Mouse (Mus musculus): Measurements from ENCODE around the gene Mepce. TPM values are rescaled to one million over a fixed set of nuclear protein-coding genes. Genes with fewer than 3 reads are reported as not detected.

Mepce gene
- total and polyA plus RNA-seq, 2 experiments from 2014 or later = 5.0 to 18.0 TPM

DNA sequence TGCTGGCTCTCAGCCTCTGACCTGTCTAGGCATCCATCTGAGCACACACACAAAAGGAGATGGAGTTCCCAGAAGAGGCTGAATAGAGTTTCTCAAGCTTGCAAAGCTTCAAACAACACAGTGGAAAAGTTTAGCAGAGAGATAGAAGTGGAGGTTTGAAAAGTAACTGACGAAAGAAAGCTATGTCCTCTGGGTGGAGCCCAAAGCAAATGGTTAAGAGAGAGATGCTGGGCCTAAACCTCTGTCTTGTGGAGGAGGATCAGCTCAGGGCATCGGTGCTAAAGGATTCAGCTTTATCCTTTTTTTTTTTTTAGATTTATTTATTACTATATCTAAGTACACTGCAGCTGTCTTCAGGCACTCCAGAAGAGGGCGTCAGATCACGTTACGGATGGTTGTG, 20.9 kb upstream of the Mepce start:
- H3K27ac ChIP-seq (ENCODE audit: low read depth) = no peak overlapping the region
- H3K9me3 ChIP-seq (replicated peaks; ENCODE audit: control insufficient read depth, low read length) = no peaks in the 10 kb centered on the region
- no peaks in the 10 kb centered on the region for H3K36me3 ChIP-seq (replicated peaks; ENCODE audit: control insufficient read depth, insufficient read depth, low read length)
- ATAC-seq (ENCODE audit: insufficient read depth, low read depth) (no peak), DNase-seq (ENCODE audit: low spot score) (no peak)
- H3K4me2 ChIP-seq (ENCODE audit: low read depth, low read length) = no peak overlapping the region
- H3K9ac ChIP-seq (replicated peaks; ENCODE audit: low read depth, low read length) = no peak overlapping the region
- no peak for TF ChIP-seq EP300 (IDR thresholded peaks at IDR 0.05; ENCODE audit: low read depth)
- no peak for TF ChIP-seq CTCF (IDR thresholded peaks at IDR 0.05; ENCODE audit: low read depth)
- H3K27me3 ChIP-seq (ENCODE audit: control insufficient read depth, insufficient read depth, low read length) = no peaks in the 10 kb centered on the region
- no peaks in the 10 kb centered on the region for H3K4me1 ChIP-seq (ENCODE audit: control insufficient read depth, insufficient read depth)
- H3K4me3 ChIP-seq (ENCODE audit: low read depth, low read length) = no peak overlapping the region
- WGBS = 84% methylated on average over 5 of the region's 5 CpGs

DNA sequence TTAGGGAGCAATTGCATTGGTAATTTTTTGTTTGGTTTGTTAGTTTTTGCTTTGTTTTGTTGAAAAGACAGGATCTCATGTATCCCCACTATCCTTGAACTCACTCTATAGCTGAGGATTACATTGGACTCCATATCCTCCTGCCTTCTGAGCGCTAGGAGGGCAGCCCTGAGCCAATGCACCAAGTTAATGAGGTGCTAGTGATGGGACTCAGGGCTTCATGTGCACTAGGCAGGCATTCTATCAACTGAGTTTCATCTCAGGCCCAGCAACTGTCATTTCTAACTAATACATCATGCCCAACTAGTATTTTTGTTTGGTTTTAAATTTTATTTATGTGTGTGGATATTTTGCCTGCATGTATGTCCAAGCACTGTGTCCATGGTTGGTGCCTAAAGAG, 18.7 kb upstream of the Mepce start:
- H3K27me3 ChIP-seq (ENCODE audit: control insufficient read depth, insufficient read depth, low read length) = no peaks in the 10 kb centered on the region
- H3K4me2 ChIP-seq (ENCODE audit: low read depth, low read length) = no peak overlapping the region
- no peaks in the 10 kb centered on the region for H3K36me3 ChIP-seq (replicated peaks; ENCODE audit: control insufficient read depth, insufficient read depth, low read length)
- WGBS = 61% methylated on average over 1 of the region's 1 CpGs
- DNase-seq (ENCODE audit: low spot score) (no peak), ATAC-seq (ENCODE audit: insufficient read depth, low read depth) (no peak)
- no peak overlapping the region for H3K4me3 ChIP-seq (ENCODE audit: low read depth, low read length)
- H3K4me1 ChIP-seq (ENCODE audit: control insufficient read depth, insufficient read depth) = no peaks in the 10 kb centered on the region
- H3K9me3 ChIP-seq (replicated peaks; ENCODE audit: control insufficient read depth, low read length) = no peaks in the 10 kb centered on the region
- TF ChIP-seq EP300 (IDR thresholded peaks at IDR 0.05; ENCODE audit: low read depth) (no peak), CTCF (IDR thresholded peaks at IDR 0.05; ENCODE audit: low read depth) (no peak)
- H3K27ac ChIP-seq (ENCODE audit: low read depth) = no peak overlapping the region
- no peak overlapping the region for H3K9ac ChIP-seq (replicated peaks; ENCODE audit: low read depth, low read length)

DNA sequence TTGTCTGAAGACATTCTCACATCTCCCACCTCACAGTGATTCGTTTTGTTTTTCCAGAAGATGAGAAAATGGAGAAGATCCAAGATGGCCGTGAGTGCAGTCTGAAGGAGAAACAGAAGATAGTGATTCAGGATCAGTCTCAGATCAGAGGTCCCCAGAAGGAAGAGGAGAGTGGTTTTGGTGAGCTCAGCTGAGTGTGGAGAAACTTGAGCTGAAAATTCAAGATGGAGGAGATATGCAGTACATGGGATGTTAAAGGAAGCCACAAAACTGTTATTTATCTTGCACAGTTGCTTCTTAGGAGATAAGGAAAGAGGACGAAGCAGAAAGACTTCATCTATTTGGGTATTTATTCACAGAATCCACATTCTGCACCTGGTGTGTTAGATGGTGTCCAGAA, 13.5 kb upstream of the Mepce start:
- TF ChIP-seq CTCF (IDR thresholded peaks at IDR 0.05; ENCODE audit: low read depth) = no peak
- no peak for TF ChIP-seq EP300 (IDR thresholded peaks at IDR 0.05; ENCODE audit: low read depth)
- DNase-seq (ENCODE audit: low spot score) (no peak), ATAC-seq (ENCODE audit: insufficient read depth, low read depth) (no peak)
- Histone ChIP-seq H3K27ac (ENCODE audit: low read depth) (no peak overlapping the region), H3K9me3 (replicated peaks; ENCODE audit: control insufficient read depth, low read length) (no peaks in the 10 kb centered on the region), H3K27me3 (ENCODE audit: control insufficient read depth, insufficient read depth, low read length) (no peaks in the 10 kb centered on the region), H3K9ac (replicated peaks; ENCODE audit: low read depth, low read length) (no peak overlapping the region), H3K36me3 (replicated peaks; ENCODE audit: control insufficient read depth, insufficient read depth, low read length) (no peaks in the 10 kb centered on the region), H3K4me3 (ENCODE audit: low read depth, low read length) (no peak overlapping the region), H3K4me1 (ENCODE audit: control insufficient read depth, insufficient read depth) (no peaks in the 10 kb centered on the region), H3K4me2 (ENCODE audit: low read depth, low read length) (no peak overlapping the region)
- 41% methylated on average over 3 of the region's 3 CpGs for WGBS

DNA sequence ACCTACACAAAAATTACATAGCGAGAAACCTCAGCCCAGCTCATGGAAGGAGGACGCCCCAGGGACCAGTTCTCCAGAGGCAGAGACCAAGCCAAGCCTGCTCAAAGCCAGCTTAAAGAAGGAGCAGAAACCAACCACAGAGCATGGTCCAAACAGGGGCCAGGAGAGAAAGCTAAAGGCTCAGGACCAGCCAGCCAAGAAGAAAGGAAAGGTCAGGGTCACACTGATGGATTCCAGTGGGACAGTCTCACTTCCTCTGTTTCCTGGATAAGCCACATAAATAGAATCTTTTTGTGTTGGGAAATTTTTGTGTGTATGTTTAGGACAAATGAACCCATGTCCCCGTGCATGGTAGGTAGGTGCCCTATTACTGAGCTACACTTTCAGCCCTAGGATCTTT, 9.2 kb upstream of the Mepce start:
- no peak for DNase-seq (ENCODE audit: low spot score)
- H3K4me2 ChIP-seq (ENCODE audit: low read depth, low read length) = no peak overlapping the region
- no peak for TF ChIP-seq CTCF (IDR thresholded peaks at IDR 0.05; ENCODE audit: low read depth)
- no peak for TF ChIP-seq EP300 (IDR thresholded peaks at IDR 0.05; ENCODE audit: low read depth)
- 63% methylated on average over 3 of the region's 3 CpGs for WGBS
- H3K4me1 ChIP-seq (ENCODE audit: control insufficient read depth, insufficient read depth) = no peaks in the 10 kb centered on the region
- H3K36me3 ChIP-seq (replicated peaks; ENCODE audit: control insufficient read depth, insufficient read depth, low read length) = no peaks in the 10 kb centered on the region
- no peak overlapping the region for H3K4me3 ChIP-seq (ENCODE audit: low read depth, low read length)
- no peaks in the 10 kb centered on the region for H3K9me3 ChIP-seq (replicated peaks; ENCODE audit: control insufficient read depth, low read length)
- ATAC-seq (ENCODE audit: insufficient read depth, low read depth) = no peak
- 0 out of 2 replicates have a peak overlapping the region, but pooled peaks have one; percentile 32 for H3K27ac ChIP-seq (ENCODE audit: low read depth)
- H3K27me3 ChIP-seq (ENCODE audit: control insufficient read depth, insufficient read depth, low read length) = no peaks in the 10 kb centered on the region
- H3K9ac ChIP-seq (replicated peaks; ENCODE audit: low read depth, low read length) = no peak overlapping the region

DNA sequence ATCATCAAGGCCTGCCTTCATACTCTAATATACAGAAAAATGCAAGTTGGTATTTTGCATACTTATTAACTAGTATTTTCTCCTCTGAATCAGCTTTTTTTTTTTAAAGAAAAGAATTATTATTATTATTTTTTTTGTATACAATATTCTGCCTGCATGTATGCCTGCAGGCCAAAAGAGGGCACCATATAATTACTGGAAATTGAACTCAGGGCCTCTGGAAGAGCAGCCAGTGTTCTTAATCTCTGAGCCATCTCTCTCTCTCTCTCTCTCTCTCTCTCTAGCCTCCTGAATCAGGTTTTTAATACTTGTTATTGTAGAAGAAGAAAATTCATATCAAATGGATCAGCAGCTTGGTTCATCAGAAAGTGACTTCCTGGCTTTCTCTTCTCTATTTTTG, 4.1 kb upstream of the Mepce start:
- Histone ChIP-seq H3K4me3 (ENCODE audit: low read depth, low read length) (no peak overlapping the region), H3K4me2 (ENCODE audit: low read depth, low read length) (no peak overlapping the region), H3K27me3 (ENCODE audit: control insufficient read depth, insufficient read depth, low read length) (no peaks in the 10 kb centered on the region), H3K27ac (ENCODE audit: low read depth) (no peak overlapping the region), H3K36me3 (replicated peaks; ENCODE audit: control insufficient read depth, insufficient read depth, low read length) (no peaks in the 10 kb centered on the region), H3K9me3 (replicated peaks; ENCODE audit: control insufficient read depth, low read length) (no peaks in the 10 kb centered on the region), H3K4me1 (ENCODE audit: control insufficient read depth, insufficient read depth) (0 out of 2 replicates have a peak, but pooled peaks cover 4% of the 10 kb centered on the region), H3K9ac (replicated peaks; ENCODE audit: low read depth, low read length) (no peak overlapping the region)
- DNase-seq (ENCODE audit: low spot score) (no peak), ATAC-seq (ENCODE audit: insufficient read depth, low read depth) (no peak)
- TF ChIP-seq EP300 (IDR thresholded peaks at IDR 0.05; ENCODE audit: low read depth) (no peak), CTCF (IDR thresholded peaks at IDR 0.05; ENCODE audit: low read depth) (peak; percentile 51)

DNA sequence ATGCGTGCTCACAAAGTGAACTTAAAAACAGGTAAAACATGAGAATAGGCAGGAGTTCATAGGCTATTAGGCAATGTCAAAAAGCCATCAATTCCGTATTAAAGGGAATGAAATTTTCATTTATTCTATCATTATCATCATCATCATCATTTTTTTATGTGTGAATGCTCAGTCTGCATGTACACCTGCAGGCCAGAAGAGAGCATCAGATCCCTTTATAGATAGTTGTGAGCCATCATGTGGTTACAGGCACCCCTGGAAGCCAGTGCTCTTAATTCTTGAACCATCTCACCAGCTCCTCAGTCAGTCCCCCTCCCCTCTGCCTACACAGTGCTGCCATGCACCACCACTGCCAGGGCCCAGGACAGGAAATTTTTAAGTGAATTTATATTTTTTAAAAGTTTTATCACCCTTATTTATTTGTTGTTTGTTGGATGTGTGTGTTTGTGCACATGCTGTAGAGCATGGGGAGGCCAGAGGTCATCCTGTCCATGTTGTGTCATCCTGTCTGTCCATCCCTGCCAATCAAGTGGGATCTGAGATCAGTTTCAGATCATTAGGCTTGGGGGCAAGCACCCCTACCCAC, 1.6 kb upstream of the Mepce start:
- H3K4me2 ChIP-seq (ENCODE audit: low read depth, low read length) = no peak overlapping the region
- DNase-seq (ENCODE audit: low spot score) = no peak
- H3K4me1 ChIP-seq (ENCODE audit: control insufficient read depth, insufficient read depth) = peaks cover 17% of the 10 kb centered on the region
- ATAC-seq (ENCODE audit: insufficient read depth, low read depth) = no peak
- TF ChIP-seq CTCF (IDR thresholded peaks at IDR 0.05; ENCODE audit: low read depth) (no peak), EP300 (IDR thresholded peaks at IDR 0.05; ENCODE audit: low read depth) (no peak)
- no peaks in the 10 kb centered on the region for H3K27me3 ChIP-seq (ENCODE audit: control insufficient read depth, insufficient read depth, low read length)
- WGBS = 91% methylated on average over 2 of the region's 2 CpGs
- no peaks in the 10 kb centered on the region for H3K9me3 ChIP-seq (replicated peaks; ENCODE audit: control insufficient read depth, low read length)
- H3K27ac ChIP-seq (ENCODE audit: low read depth) = no peak overlapping the region
- no peak overlapping the region for H3K9ac ChIP-seq (replicated peaks; ENCODE audit: low read depth, low read length)
- H3K4me3 ChIP-seq (ENCODE audit: low read depth, low read length) = no peak overlapping the region
- H3K36me3 ChIP-seq (replicated peaks; ENCODE audit: control insufficient read depth, insufficient read depth, low read length) = peaks cover 4% of the 10 kb centered on the region
